Mouse (Mus musculus) skeletal muscle tissue, postnatal 0 days (tissue): ENCODE data around the gene Rfwd3. TPM values are rescaled to one million over a fixed set of nuclear protein-coding genes. Genes with fewer than 3 reads are reported as not detected.

ENCODE experiments used
- polyA plus RNA-seq: library from polyadenylated mRNA; unstranded; fragments of >200 nt; fragmentation: Nextera tagmentation; extraction: Ambion mirVana; gene quantifications from 2 replicates; pipeline ENCODE4 v1.2.1, GENCODE M21; 2015

Rfwd3 gene
- 9.3 and 10.2 TPM in 2 replicates for polyA plus RNA-seq

GRCm38 (mm10) chr8:111299821-111300568 is at the start of gene Rfwd3:
Gene Rfwd3, minus strand, starts transcription at chr8:111300222.

GRCm38 (mm10) chr8:111337890-111338347 is 37.9 kb upstream of the Rfwd3 start, which contains the start of gene Mlkl:
Gene Mlkl, minus strand, starts transcription at chr8:111338177.

GRCm38 (mm10) chr8:111258631-111259407 is 41.2 kb downstream of the Rfwd3 start, which contains the start of gene Glg1:
Gene Glg1, minus strand, starts transcription at chr8:111259216.

Other genes with a start within 250 kb of the Rfwd3 start
- 1.9 TPM in 1 of 2 replicates, not detected in the other for gene Exosc6, start 243.9 kb downstream of the Rfwd3 start, polyA plus RNA-seq
- 0.45 and 1.7 TPM in 2 replicates for gene Clec18a, start 207.8 kb downstream of the Rfwd3 start, polyA plus RNA-seq
- gene Pdpr, start 205.6 kb downstream of the Rfwd3 start, polyA plus RNA-seq, result 11.8 and 14.0 TPM in 2 replicates
- 31.7 and 32.5 TPM in 2 replicates for gene Glg1, start 41.0 kb downstream of the Rfwd3 start, polyA plus RNA-seq
- 1.8 and 3.6 TPM in 2 replicates for gene Mlkl, start 38.0 kb upstream of the Rfwd3 start, polyA plus RNA-seq
- 0.58 and 0.83 TPM in 2 replicates for gene Fa2h, start 93.6 kb upstream of the Rfwd3 start, polyA plus RNA-seq
- gene Wdr59, start 221.9 kb upstream of the Rfwd3 start, polyA plus RNA-seq, result 2.9 and 3.4 TPM in 2 replicates
- 22.6 and 28.2 TPM in 2 replicates for gene Znrf1, start 235.9 kb upstream of the Rfwd3 start, polyA plus RNA-seq